23 mouse cellular contexts compared by ENCODE assay signal in the genomic region with DNA sequence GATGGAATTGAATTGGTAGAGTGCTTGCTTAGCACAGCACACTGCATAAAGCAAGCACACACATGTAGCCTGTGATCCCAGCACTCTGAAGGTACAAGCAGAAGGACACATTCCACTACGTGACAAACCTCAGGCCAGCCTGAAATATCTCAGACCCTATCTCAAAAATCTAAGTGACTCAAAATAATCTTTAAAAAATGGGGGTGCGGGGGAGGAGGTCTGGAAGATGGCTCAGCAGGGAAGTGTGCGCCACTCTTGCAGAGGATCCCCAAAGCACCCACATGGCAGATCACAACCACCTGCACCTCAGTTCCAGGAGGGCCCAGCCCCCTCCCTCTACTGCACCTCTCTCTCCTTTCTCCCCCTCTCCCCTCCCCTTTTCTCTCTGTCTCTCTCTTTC. TPM values are rescaled to one million over a fixed set of nuclear protein-coding genes. Genes with fewer than 3 reads are reported as not detected.
"Had no signal": no experiment of that assay in that cellular context is flagged by ENCODE, and none has a peak within 500 bp of the region (broad histone marks: within the 10 kb centered on the region; RNA-seq: fewer than 3 reads in every experiment).

No protein-coding gene starts in this region.

- H3K9me3 ChIP-seq: lung, embryonic 15.5 days; megakaryocyte, embryonic 14.5 days; midbrain, embryonic 13.5 days; midbrain, embryonic 15.5 days; neural tube, embryonic 13.5 days; neural tube, embryonic 15.5 days; stomach, embryonic 15.5 days had no signal

- H3K4me2 ChIP-seq: lung, embryonic 15.5 days; midbrain, embryonic 11.5 days; midbrain, embryonic 13.5 days; midbrain, embryonic 15.5 days; neural tube, embryonic 13.5 days; neural tube, embryonic 15.5 days; stomach, embryonic 15.5 days had no signal

- H3K9ac ChIP-seq: liver, postnatal 0 days; lung, embryonic 15.5 days; midbrain, embryonic 13.5 days; midbrain, embryonic 15.5 days; neural tube, embryonic 13.5 days; neural tube, embryonic 15.5 days; stomach, embryonic 15.5 days had no signal

- H3K4me3 ChIP-seq: lung, embryonic 15.5 days; megakaryocyte, embryonic 14.5 days; midbrain, embryonic 13.5 days; midbrain, embryonic 15.5 days; neural tube, embryonic 13.5 days; neural tube, embryonic 15.5 days; stomach, embryonic 15.5 days had no signal

- H3K27me3 ChIP-seq: lung, embryonic 15.5 days; stomach, embryonic 15.5 days had no signal

- DNase-seq: liver, postnatal 0 days; lung, adult 2 months; lung, postnatal 14 days; lung, postnatal 36 days; retina, postnatal 1 day; right cerebral cortex, adult 18-20 months; right cerebral cortex, postnatal 25 days; thymus, adult 2 months; thymus, postnatal 25 days; thymus, postnatal 4 days had no signal

- ATAC-seq: liver, postnatal 0 days; lung, postnatal 0 days; midbrain, embryonic 13.5 days; midbrain, embryonic 15.5 days had no signal

- H3K27ac ChIP-seq: lung, embryonic 15.5 days; macrophage; midbrain, embryonic 13.5 days; midbrain, embryonic 15.5 days; neural tube, embryonic 13.5 days; neural tube, embryonic 15.5 days; stomach, embryonic 15.5 days; stomach, postnatal 0 days had no signal

RNA-seq across cellular contexts. Expression of gene Cldn6, which starts 7.5 kb away (rescaled TPM):
- polyA plus RNA-seq: macrophage; urinary bladder, adult 2 months had no signal

RNA-seq across cellular contexts. Expression of gene Bicdl2, which starts 11.2 kb away (rescaled TPM):
- polyA plus RNA-seq: macrophage; midbrain, embryonic 15.5 days; neural tube, embryonic 11.5 days; neural tube, embryonic 13.5 days; neural tube, embryonic 15.5 days had no signal
